Mouse (Mus musculus) ES-E14 (cell line): ENCODE measurements around the gene Nkain2.

Source experiments
- CHD2 ChIP-seq: IDR thresholded peaks from 2 replicates; pipeline ENCODE4 v1.6.1; 2014; ENCODE audit warnings: mild to moderate bottlenecking, low read depth, low read length, inconsistent platforms
- HCFC1 ChIP-seq: IDR thresholded peaks from 2 replicates; pipeline ENCODE4 v1.6.1; 2012; ENCODE audit warnings: low read length, inconsistent platforms, borderline replicate concordance; ENCODE audit not compliant: insufficient read depth
- MAFK ChIP-seq: IDR thresholded peaks from 2 replicates; pipeline ENCODE4 v1.6.1; 2014; ENCODE audit warnings: mild to moderate bottlenecking, low read depth, low read length, inconsistent platforms; ENCODE audit not compliant: insufficient read depth
- ZC3H11A ChIP-seq: IDR thresholded peaks from 2 replicates; pipeline ENCODE4 v1.6.1; 2012; ENCODE audit warnings: low read depth, mild to moderate bottlenecking, inconsistent platforms, low read length, borderline replicate concordance
- ZNF384 ChIP-seq: IDR thresholded peaks from 2 replicates; pipeline ENCODE4 v1.6.1; 2012; ENCODE audit warnings: low read depth, low read length, inconsistent platforms

DNA sequence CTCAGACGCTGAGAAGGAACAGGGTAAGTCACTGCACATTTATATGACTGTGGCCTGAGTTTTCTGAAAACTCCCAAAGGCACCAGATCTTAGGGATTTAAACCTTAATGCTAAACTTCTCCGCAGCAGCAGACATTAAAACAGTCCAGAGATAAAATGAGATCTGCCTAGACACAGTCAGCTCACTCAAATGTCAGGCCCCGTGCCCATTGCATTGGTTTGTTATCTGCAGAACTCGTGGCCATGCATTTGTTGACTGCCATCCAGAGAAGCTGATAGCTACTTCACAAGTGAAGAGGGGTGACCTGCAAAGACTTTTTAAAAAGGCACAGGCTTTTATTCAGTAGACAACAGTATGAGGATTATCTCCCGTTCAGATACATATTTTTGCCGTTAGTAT, 838.2 kb downstream of the Nkain2 start:
- TF ChIP-seq CHD2, result no peak
- no peak for TF ChIP-seq ZC3H11A
- TF ChIP-seq ZNF384, result no peak
- TF ChIP-seq MAFK, result no peak
- no peak for TF ChIP-seq HCFC1
